Mouse (Mus musculus) kidney, adult 2 months (tissue): ENCODE results near the gene Nsf. TPM values are rescaled to one million over a fixed set of nuclear protein-coding genes. Genes with fewer than 3 reads are reported as not detected.

Source experiments
- DNase-seq: peaks from one replicate; pipeline ENCODE4 v3.0.0; 2021
- H3K27ac ChIP-seq: fragments of 200-500 bp; 2 replicates; pipeline ENCODE4 v1.5.1; 2012; ENCODE audit warnings: low read depth, low read length, control low read depth, inconsistent platforms; ENCODE audit not compliant: insufficient read depth
- H3K27me3 ChIP-seq: fragments of 200-500 bp; replicated peaks from 2 replicates; pipeline ENCODE4 v1.6.1; 2012; ENCODE audit warnings: mild to moderate bottlenecking, moderate library complexity, low read length, inconsistent platforms; ENCODE audit not compliant: control insufficient read depth, insufficient read depth
- H3K36me3 ChIP-seq: fragments of 200-500 bp; 2 replicates; pipeline ENCODE4 v1.6.1; 2012; ENCODE audit warnings: mild to moderate bottlenecking, moderate library complexity, low read length, inconsistent platforms; ENCODE audit not compliant: control insufficient read depth, insufficient read depth
- H3K4me1 ChIP-seq: fragments of 200-500 bp; 2 replicates; pipeline ENCODE4 v1.6.1; 2011; ENCODE audit warnings: low read length; ENCODE audit not compliant: control insufficient read depth, insufficient read depth
- H3K4me3 ChIP-seq: fragments of 200-500 bp; 2 replicates; pipeline ENCODE4 v1.5.1; 2011; ENCODE audit warnings: mild to moderate bottlenecking, low read depth, low read length, control low read depth; ENCODE audit not compliant: insufficient read depth
- CTCF ChIP-seq: fragments of 200-500 bp; conservative IDR thresholded peaks from 2 replicates; pipeline ENCODE4 v1.5.1; 2011; ENCODE audit warnings: low read depth, mild to moderate bottlenecking, control low read depth, low read length, moderate library complexity, mixed read lengths; ENCODE audit not compliant: insufficient read depth, insufficient read length
- POLR2A ChIP-seq: fragments of 200-500 bp; IDR thresholded peaks from one replicate; pipeline ENCODE4 v1.6.1; 2011; ENCODE audit warnings: low read depth, low read length, control low read depth
- WGBS: fragments of 180-500 bp; shearing (Covaris S2); methylation state at CpG from one replicate; pipeline ENCODE4 v1.1.7; 2018; 5-methylcytosine and 5-hydroxymethylcytosine counted together
- polyA plus RNA-seq: library from polyadenylated mRNA; depleted of rRNA; stranded (reverse); fragments of >200 nt; gene quantifications from 2 replicates; pipeline ENCODE4 v1.2.3, GENCODE M21; 2012

The Nsf gene
- polyA plus RNA-seq, 1 experiment = 35.4 TPM

DNA sequence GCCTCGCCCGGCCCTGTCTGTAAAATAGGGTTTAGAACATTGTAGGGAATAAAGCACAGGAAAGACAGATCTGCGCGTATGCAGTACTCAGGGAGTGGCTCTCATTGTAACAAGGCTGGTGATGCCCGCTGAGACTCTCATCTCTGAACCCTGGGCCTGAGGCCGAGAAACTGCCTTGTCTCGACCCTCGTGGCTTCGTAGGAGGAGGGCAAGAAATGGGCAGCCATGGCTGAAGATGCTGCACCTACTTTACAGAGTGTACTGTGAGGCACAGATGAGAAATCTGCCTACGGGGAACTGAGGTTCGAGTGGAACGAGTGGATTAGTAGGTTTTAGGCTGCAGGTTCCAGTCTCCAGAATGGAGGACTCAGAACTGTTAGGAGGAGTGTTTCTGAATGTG is 143.2 kb downstream of the Nsf start:
- no peak for TF ChIP-seq CTCF
- no peak for TF ChIP-seq POLR2A
- no peak overlapping the region for H3K27ac ChIP-seq
- 19% methylated on average over 12 of the region's 12 CpGs for WGBS
- DNase-seq = no peak
- H3K4me1 ChIP-seq = peaks cover 3% of the 10 kb centered on the region; the same call in 1 of the 2 replicates
- no peaks in the 10 kb centered on the region; the same call in none of the 2 replicates for H3K27me3 ChIP-seq
- H3K4me3 ChIP-seq = no peak overlapping the region
- H3K36me3 ChIP-seq = no peaks in the 10 kb centered on the region

DNA sequence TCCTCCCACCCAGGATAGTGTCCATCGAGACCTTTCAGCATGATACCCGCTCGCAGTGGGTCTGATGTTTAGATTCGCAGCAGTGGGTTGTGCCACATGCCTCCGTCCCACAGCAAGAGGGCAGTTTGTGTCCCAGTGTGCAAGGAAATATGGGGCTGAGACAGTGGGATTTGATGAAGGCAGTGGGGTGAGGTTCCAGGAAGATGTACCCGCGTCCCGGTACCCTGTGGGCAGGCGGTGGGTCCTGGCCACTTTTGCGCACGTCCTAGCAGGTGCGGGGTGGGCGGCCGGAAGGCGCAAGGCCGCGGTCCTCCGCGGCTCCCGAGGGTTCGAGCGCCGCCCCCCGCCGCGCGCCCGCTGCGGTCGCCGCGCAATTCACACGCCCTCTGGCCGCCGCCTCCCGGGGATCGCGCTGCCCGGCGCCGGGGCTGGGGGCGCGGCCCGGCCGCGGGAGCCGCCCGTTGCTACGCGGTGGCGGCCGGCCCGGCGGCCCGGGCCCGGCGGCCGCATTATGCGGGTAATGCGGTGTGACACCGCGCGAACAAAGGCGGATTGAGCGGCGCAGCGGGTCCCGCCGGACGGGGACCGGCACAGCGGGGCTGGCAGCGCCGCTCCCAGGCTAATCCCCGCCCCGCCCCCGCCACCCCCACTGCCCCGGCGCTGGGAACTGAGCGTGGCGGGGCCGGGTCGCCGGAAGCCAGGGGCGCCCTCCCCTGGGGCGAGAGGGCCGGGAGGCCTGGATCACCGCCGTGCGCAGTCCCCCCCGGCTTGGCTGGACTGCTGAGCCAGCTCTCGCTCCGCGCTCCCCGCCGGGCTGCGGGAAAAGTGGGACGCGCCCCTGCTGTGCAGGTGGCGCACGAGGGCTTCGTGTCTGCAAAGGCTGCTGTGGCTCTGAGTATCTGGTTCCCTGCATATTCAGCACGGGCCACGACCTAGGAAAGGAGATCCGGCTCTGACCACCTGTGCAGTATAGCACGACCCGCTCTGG is 144.0 kb downstream of the Nsf start:
- WGBS = 5% methylated on average over 104 of the region's 107 CpGs
- Histone ChIP-seq H3K27ac (no peak overlapping the region), H3K4me1 (peaks cover 3% of the 10 kb centered on the region; the same call in 1 of the 2 replicates), H3K27me3 (no peaks in the 10 kb centered on the region; the same call in none of the 2 replicates), H3K36me3 (no peaks in the 10 kb centered on the region), H3K4me3 (peak overlapping the region; percentile 24)
- peak; percentile 4 for DNase-seq
- TF ChIP-seq POLR2A (no peak), CTCF (no peak)

GRCm38 (mm10) chr11:103808771-103809610 is 144.9 kb downstream of the Nsf start:
- WGBS = 7% methylated on average over 29 of the region's 29 CpGs
- peaks cover 3% of the 10 kb centered on the region; the same call in 1 of the 2 replicates for H3K4me1 ChIP-seq
- H3K4me3 ChIP-seq = no peak overlapping the region; the same call in 1 of the 2 replicates
- no peak overlapping the region for H3K27ac ChIP-seq
- TF ChIP-seq CTCF (no peak), POLR2A (no peak)
- no peak for DNase-seq
- no peaks in the 10 kb centered on the region; the same call in none of the 2 replicates for H3K27me3 ChIP-seq
- H3K36me3 ChIP-seq = no peaks in the 10 kb centered on the region

DNA sequence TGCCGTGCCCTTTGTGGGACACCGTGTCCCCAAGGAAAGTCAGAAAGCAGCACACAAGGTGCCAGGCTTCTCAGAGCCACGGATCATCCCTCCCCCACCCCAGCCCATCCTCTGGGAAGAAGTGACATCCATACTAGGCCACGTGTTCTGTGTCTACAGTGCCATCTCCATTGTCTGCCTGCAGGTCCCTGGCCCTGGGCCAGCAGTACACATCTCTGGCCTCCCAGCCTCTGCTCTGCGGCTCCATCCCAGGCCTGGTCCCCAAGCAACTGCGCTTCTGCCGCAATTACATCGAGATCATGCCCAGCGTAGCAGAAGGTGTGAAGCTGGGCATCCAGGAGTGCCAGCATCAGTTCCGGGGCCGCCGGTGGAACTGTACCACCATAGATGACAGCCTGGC is 145.9 kb downstream of the Nsf start:
- TF ChIP-seq POLR2A = no peak
- TF ChIP-seq CTCF = no peak
- DNase-seq = no peak
- Histone ChIP-seq H3K27me3 (no peaks in the 10 kb centered on the region; the same call in none of the 2 replicates), H3K4me3 (no peak overlapping the region), H3K4me1 (peaks cover 3% of the 10 kb centered on the region; the same call in 1 of the 2 replicates), H3K36me3 (no peaks in the 10 kb centered on the region), H3K27ac (no peak overlapping the region)
- 63% methylated on average over 12 of the region's 12 CpGs for WGBS

DNA sequence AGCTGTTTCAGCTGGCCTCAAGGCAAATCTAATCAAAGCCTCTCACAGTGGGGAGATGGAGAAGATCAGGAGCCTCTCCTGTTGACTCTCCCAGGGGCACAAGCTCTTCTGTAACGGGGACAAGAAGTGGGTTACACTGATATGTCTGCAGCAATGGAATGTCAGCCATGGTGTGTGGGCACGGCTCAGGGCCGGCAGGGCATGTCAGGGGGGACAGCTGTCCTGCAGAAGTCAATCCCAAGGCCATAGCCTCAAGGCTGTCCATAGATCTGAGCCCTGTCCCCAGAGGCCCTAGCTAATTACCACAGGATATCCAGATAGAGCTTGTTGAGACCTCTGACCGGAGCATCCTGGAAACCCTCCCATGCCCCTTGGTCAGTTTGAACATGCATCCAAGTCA is 149.1 kb downstream of the Nsf start:
- 80% methylated on average over 4 of the region's 4 CpGs for WGBS
- H3K27me3 ChIP-seq = no peaks in the 10 kb centered on the region; the same call in 1 of the 2 replicates
- H3K4me3 ChIP-seq = no peak overlapping the region
- peaks cover 3% of the 10 kb centered on the region; the same call in 1 of the 2 replicates for H3K4me1 ChIP-seq
- no peaks in the 10 kb centered on the region for H3K36me3 ChIP-seq
- no peak overlapping the region for H3K27ac ChIP-seq
- no peak for DNase-seq
- TF ChIP-seq POLR2A (no peak), CTCF (no peak)

DNA sequence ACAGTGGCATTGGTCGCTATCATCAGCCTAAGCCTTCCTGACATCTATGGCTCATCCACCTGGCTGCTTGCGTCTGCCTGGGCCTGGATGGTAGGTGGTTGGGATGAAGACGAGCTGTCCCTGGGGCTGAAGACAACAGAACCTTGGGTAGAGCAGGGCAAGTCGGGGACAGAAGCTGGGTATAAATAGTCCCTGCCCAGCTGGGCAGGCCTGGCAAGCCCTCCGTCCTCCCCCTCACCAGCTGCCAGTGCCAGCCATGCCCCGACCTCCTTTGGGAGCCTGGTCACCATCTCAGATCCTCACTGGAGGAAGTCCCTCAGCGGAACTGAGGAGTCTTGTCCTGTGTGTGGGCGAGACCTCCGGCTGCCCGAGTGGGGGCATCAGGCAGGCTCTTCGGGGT is 149.7 kb downstream of the Nsf start:
- no peaks in the 10 kb centered on the region for H3K36me3 ChIP-seq
- H3K27me3 ChIP-seq = no peaks in the 10 kb centered on the region
- WGBS = 80% methylated on average over 11 of the region's 11 CpGs
- no peak overlapping the region for H3K4me3 ChIP-seq
- no peak overlapping the region for H3K27ac ChIP-seq
- DNase-seq = no peak
- no peaks in the 10 kb centered on the region for H3K4me1 ChIP-seq
- TF ChIP-seq CTCF (no peak), POLR2A (no peak)

DNA sequence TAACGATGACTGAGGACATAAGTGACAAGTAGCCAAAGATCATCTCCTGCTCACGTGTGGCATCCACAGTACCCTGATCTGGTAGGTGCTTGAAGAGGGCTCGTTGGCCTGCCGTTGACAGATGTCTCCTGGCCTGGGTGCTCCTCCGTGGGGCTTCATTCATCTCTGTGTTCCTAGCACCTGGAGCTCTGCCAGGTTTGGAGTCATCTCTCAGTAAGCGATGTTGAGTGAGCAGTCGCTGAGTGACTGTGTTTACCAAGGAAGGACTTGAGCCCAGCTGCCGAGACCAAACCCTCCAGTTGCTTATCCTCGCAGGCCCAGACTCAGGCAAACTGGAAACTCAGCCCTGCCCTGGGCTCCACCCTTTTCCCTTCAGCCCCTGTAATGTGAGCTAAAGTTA is 152.7 kb downstream of the Nsf start:
- Histone ChIP-seq H3K27ac (no peak overlapping the region), H3K4me3 (no peak overlapping the region), H3K27me3 (no peaks in the 10 kb centered on the region), H3K4me1 (no peaks in the 10 kb centered on the region), H3K36me3 (no peaks in the 10 kb centered on the region)
- no peak for TF ChIP-seq POLR2A
- no peak for TF ChIP-seq CTCF
- DNase-seq = no peak
- 78% methylated on average over 9 of the region's 9 CpGs for WGBS
